Mouse (Mus musculus) erythroblast, embryonic 14.5 days (primary cell): ENCODE measurements around the gene Atf6b.

Source experiments
- GATA1 ChIP-seq: IDR thresholded peaks from 2 replicates; pipeline ENCODE4 v1.6.1; 2012; ENCODE audit warnings: low read length, inconsistent platforms, mixed read lengths
- TAL1 ChIP-seq: IDR thresholded peaks from 3 replicates; pipeline ENCODE4 v1.6.1; 2012; ENCODE audit warnings: low read length, inconsistent platforms, mixed read lengths

GRCm38 (mm10) chr17:34603375-34604060 is 43.4 kb upstream of the Atf6b start, which contains the start of gene Rnf5:
- TF ChIP-seq GATA1 (no peak), TAL1 (no peak)
